Comparison of ENCODE assay signal across 8 mouse cellular contexts in the genomic region with DNA sequence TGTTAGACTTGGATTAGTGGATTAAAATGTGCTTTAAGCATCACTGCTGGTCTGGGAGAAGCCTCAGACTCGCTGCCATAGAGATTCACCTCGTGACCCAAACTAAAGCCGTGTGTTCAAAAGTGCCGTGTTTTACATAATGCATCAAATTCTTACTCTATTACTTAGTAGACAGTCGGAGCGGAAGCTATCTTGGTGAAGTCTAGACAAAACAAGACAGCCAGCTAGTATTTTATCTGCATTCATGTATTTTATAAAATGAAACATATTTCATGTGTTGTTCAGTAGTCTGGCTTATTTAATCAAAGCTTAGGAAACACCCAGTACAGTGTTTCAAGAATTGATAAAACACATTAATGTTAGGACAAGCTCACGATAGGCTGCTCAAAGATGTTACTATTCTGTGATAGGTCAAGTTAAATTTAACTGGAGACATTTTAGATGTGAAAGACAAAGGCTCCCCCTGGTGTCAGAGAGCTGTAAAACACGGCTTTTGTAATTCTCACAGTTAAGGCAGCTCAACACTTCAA. TPM values are rescaled to one million over a fixed set of nuclear protein-coding genes. Genes with fewer than 3 reads are reported as not detected.
DNase-seq lines count a peak whose midpoint lies in the region; ATAC-seq and TF ChIP-seq lines count a peak whose summit lies in the region.

Gene Mttp (minus strand): TSS at position 327 of the 530 bp plus-strand sequence.

- no peaks in the 10 kb centered on the region for H3K27me3 ChIP-seq in G1E (ENCODE audit: insufficient read depth, low read length)
- no peaks in the 10 kb centered on the region for H3K27me3 ChIP-seq in forebrain, embryonic 11.5 days (ENCODE audit: control insufficient read depth, insufficient read depth, low read length)
- no peaks in the 10 kb centered on the region for H3K27me3 ChIP-seq in liver, embryonic 16.5 days (ENCODE audit: control insufficient read depth, insufficient read depth, low read depth, low read length)
- no peaks in the 10 kb centered on the region for H3K27me3 ChIP-seq in neural tube, embryonic 13.5 days

- H3K9ac ChIP-seq in forebrain, embryonic 11.5 days (ENCODE audit: low read length) = peak within 1 kb of the TSS; percentile 79
- peak within 1 kb of the TSS; percentile 76 for H3K9ac ChIP-seq in liver, embryonic 16.5 days (ENCODE audit: low read depth, low read length)
- peak within 1 kb of the TSS; percentile 74 for H3K9ac ChIP-seq in neural tube, embryonic 13.5 days

- ATAC-seq in G1E (ENCODE audit: extremely low read depth, insufficient number of reproducible peaks, low FRiP score, poor library complexity, severe bottlenecking) = peak; percentile 62
- peak; percentile 25 for ATAC-seq in forebrain, embryonic 11.5 days (replicated peaks; ENCODE audit: low FRiP score)
- 0 out of 2 replicates have a peak, but pooled peaks have one; percentile 7 for ATAC-seq in liver, embryonic 16.5 days (ENCODE audit: low read depth)
- no peak for ATAC-seq in neural tube, embryonic 13.5 days (ENCODE audit: low read depth)

- peaks cover 27% of the 10 kb centered on the region for H3K36me3 ChIP-seq in G1E (replicated peaks)
- no peaks in the 10 kb centered on the region for H3K36me3 ChIP-seq in forebrain, embryonic 11.5 days (ENCODE audit: control insufficient read depth, insufficient read depth, low read length)
- H3K36me3 ChIP-seq in liver, embryonic 16.5 days (ENCODE audit: control insufficient read depth, insufficient read depth) = peaks cover 3% of the 10 kb centered on the region
- H3K36me3 ChIP-seq in neural tube, embryonic 13.5 days = peaks cover 6% of the 10 kb centered on the region; the same call in 1 of the 2 replicates

- WGBS in forebrain, embryonic 11.5 days = 5% methylated on average over 8 of the region's 8 CpGs
- under 1% methylated on average over 8 of the region's 8 CpGs for WGBS in large intestine, adult 2 months
- 2% methylated on average over 8 of the region's 8 CpGs for WGBS in liver, embryonic 16.5 days (ENCODE audit: insufficient replicate concordance)
- whole genome bisulfite sequencing in neural tube, embryonic 13.5 days = 2% methylated on average over 8 of the region's 8 CpGs

- intact Hi-C loops in heart, postnatal 14 days (cut with DNase I) = loop anchor here (1.0 to 2.0 kb wide), 4 partner anchors 153 to 366 kb away; partner anchors contain the start of gene H2afz

- H3K27ac ChIP-seq in forebrain, embryonic 11.5 days (ENCODE audit: low read depth, low read length) = peak within 1 kb of the TSS; percentile 98
- H3K27ac ChIP-seq in liver, embryonic 16.5 days (ENCODE audit: low read length) = peak within 1 kb of the TSS; percentile 97
- H3K27ac ChIP-seq in neural tube, embryonic 13.5 days (replicated peaks) = peak within 1 kb of the TSS; percentile 95

- peak; percentile 59 for DNase-seq in G1E (ENCODE audit: low spot score)
- DNase-seq in c-Kit-positive CD71-positive TER-119-positive erythroid progenitor cells, embryonic 14.5 days (ENCODE audit: low spot score) = peak; percentile 89
- DNase-seq in forebrain, embryonic 11.5 days (ENCODE audit: low spot score) = peak; percentile 72
- DNase-seq in heart, postnatal 14 days = peak; percentile 64 to 83
- DNase-seq in large intestine, adult 2 months (ENCODE audit: low read depth, low spot score) = peak; percentile 70
- DNase-seq in telencephalon, adult 2 months (ENCODE audit: low read depth, low spot score) = peak; percentile 75

- H3K4me2 ChIP-seq in forebrain, embryonic 11.5 days (ENCODE audit: low read depth, low read length, severe bottlenecking) = peak within 1 kb of the TSS; percentile 72
- peak within 1 kb of the TSS; percentile 93 for H3K4me2 ChIP-seq in liver, embryonic 16.5 days (ENCODE audit: low read depth, low read length)
- peak within 1 kb of the TSS; percentile 82 for H3K4me2 ChIP-seq in neural tube, embryonic 13.5 days

- no peaks in the 10 kb centered on the region for H3K9me3 ChIP-seq in G1E (replicated peaks)
- no peaks in the 10 kb centered on the region for H3K9me3 ChIP-seq in forebrain, embryonic 11.5 days (ENCODE audit: control insufficient read depth, low read length)
- no peaks in the 10 kb centered on the region for H3K9me3 ChIP-seq in liver, embryonic 16.5 days (replicated peaks; ENCODE audit: control insufficient read depth, low read length)
- H3K9me3 ChIP-seq in neural tube, embryonic 13.5 days = no peaks in the 10 kb centered on the region

- no peak for TF ChIP-seq CTCF in G1E (IDR thresholded peaks at IDR 0.05; ENCODE audit: low read depth, low read length)

- H3K4me3 ChIP-seq in G1E (ENCODE audit: low read depth, low read length) = peak within 1 kb of the TSS; percentile 82
- peak within 1 kb of the TSS; percentile 65 for H3K4me3 ChIP-seq in forebrain, embryonic 11.5 days (ENCODE audit: low read depth, low read length)
- H3K4me3 ChIP-seq in liver, embryonic 16.5 days (ENCODE audit: low read depth, low read length) = peak within 1 kb of the TSS; percentile 79
- peak within 1 kb of the TSS; percentile 62 for H3K4me3 ChIP-seq in neural tube, embryonic 13.5 days

- peaks cover 10% of the 10 kb centered on the region for H3K4me1 ChIP-seq in G1E (ENCODE audit: insufficient read depth, low read depth, low read length)
- no peaks in the 10 kb centered on the region for H3K4me1 ChIP-seq in forebrain, embryonic 11.5 days (replicated peaks; ENCODE audit: control insufficient read depth, insufficient read depth, low read length)
- H3K4me1 ChIP-seq in liver, embryonic 16.5 days (ENCODE audit: control insufficient read depth, low read depth, low read length) = no peaks in the 10 kb centered on the region; the same call in 1 of the 2 replicates
- H3K4me1 ChIP-seq in neural tube, embryonic 13.5 days (replicated peaks) = peaks cover 9% of the 10 kb centered on the region

RNA-seq across cellular contexts. Expression of gene Mttp, which starts in this region (rescaled TPM):
- total RNA-seq in G1E (2014; fragmentation: Nextera tagmentation) (7.2 and 8.0 TPM in 2 replicates), G1E (2017) (2.7 and 3.4 TPM in 2 replicates)
- polyA plus RNA-seq in G1E (2012) = 0.23 and 0.42 TPM in 2 replicates
- 11.4 and 12.5 TPM in 2 replicates for polyA plus RNA-seq in forebrain, embryonic 11.5 days (2014; fragmentation: Nextera tagmentation; extraction: Ambion mirVana)
- total RNA-seq in heart, postnatal 14 days (2021) = 1 to 10 TPM; 5.8 to 6.9 TPM
- polyA plus RNA-seq in large intestine, adult 2 months (2012; rRNA removed) = 70.5 and 272 TPM in 2 replicates
- polyA plus RNA-seq in liver, embryonic 16.5 days (2015; fragmentation: Nextera tagmentation; extraction: Ambion mirVana) = 45.6 and 48.8 TPM in 2 replicates
- 7.6 and 10.4 TPM in 2 replicates for polyA plus RNA-seq in neural tube, embryonic 13.5 days (2015; fragmentation: Nextera tagmentation; extraction: Ambion mirVana)
